ENCODE assay signal across 9 mouse cellular contexts in the genomic region with DNA sequence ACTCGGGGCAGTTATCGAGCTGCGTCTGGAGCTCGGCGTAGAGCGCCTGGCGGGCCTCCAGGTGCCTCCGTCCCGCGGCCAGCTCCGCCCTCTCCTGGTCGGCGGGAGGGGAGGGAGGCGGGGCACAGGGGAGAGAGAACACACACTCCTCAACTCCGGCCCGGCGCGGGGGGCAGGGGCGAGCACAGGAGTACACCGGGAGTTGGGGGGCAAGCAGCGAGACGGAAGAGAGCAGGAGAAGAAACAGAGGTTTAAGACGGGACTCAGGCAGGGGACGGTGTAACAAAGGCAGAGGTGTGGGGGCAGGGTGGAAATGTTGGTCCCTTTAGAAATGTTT. TPM values are rescaled to one million over a fixed set of nuclear protein-coding genes. Genes with fewer than 3 reads are reported as not detected.
A peak's percentile ranks its signal among the peaks of the same experiment; 100 is the strongest.
DNase-seq lines count a peak whose midpoint lies in the region; ATAC-seq and TF ChIP-seq lines count a peak whose summit lies in the region.
"Had no signal": no experiment of that assay in that cellular context is flagged by ENCODE, and none has a peak within 500 bp of the region (broad histone marks: within the 10 kb centered on the region; RNA-seq: fewer than 3 reads in every experiment).

No protein-coding gene starts in this region.

- 4% methylated on average over 24 of the region's 24 CpGs for WGBS in forebrain, embryonic 10.5 days
- 5% methylated on average over 24 of the region's 24 CpGs for WGBS in heart, postnatal 0 days

- peak; percentile 89 for ATAC-seq in heart, postnatal 0 days (ENCODE audit: insufficient read depth, low read depth)
- ATAC-seq in megakaryocyte, adult 5-6 weeks (ENCODE audit: poor library complexity, severe bottlenecking): peak; percentile 54

- peak overlapping the region; percentile 63 for H3K4me2 ChIP-seq in heart, postnatal 0 days (ENCODE audit: low read depth, low read length)

- TF ChIP-seq EP300 in heart, postnatal 0 days (IDR thresholded peaks at IDR 0.05; ENCODE audit: low read depth): no peak

- no peaks in the 10 kb centered on the region for H3K9me3 ChIP-seq in forebrain, embryonic 10.5 days
- no peaks in the 10 kb centered on the region for H3K9me3 ChIP-seq in heart, postnatal 0 days (replicated peaks; ENCODE audit: control insufficient read depth, low read length)

- DNase-seq in layer of hippocampus, adult 11-12 months (ENCODE audit: low spot score): peak; percentile 49
- DNase-seq in layer of hippocampus, postnatal 14 days (ENCODE audit: low spot score in 2 of 2): no peak
- DNase-seq in forebrain, embryonic 10.5 days (ENCODE audit: extremely low spot score, low spot score): peak; percentile 65
- peak; percentile 83 for DNase-seq in heart, postnatal 0 days (ENCODE audit: low spot score)
- DNase-seq in kidney, postnatal 14 days: peak; percentile 90
- peak; percentile 47 to 51 for DNase-seq in spleen, postnatal 36 days (ENCODE audit: low spot score in 2 of 2)
- no peak for DNase-seq in left cerebral cortex, adult 9 months (ENCODE audit: low spot score in 2 of 2)

- H3K36me3 ChIP-seq in forebrain, embryonic 10.5 days (replicated peaks): peaks cover 92% of the 10 kb centered on the region
- peaks cover 79% of the 10 kb centered on the region for H3K36me3 ChIP-seq in heart, postnatal 0 days (replicated peaks; ENCODE audit: control insufficient read depth, insufficient read depth, low read length)

- H3K4me3 ChIP-seq in forebrain, embryonic 10.5 days: peak overlapping the region; percentile 55
- peak overlapping the region; percentile 31 for H3K4me3 ChIP-seq in heart, postnatal 0 days (ENCODE audit: low read depth, low read length)

- H3K27me3 ChIP-seq in forebrain, embryonic 10.5 days (ENCODE audit: poor library complexity, severe bottlenecking): peaks cover 14% of the 10 kb centered on the region
- no peaks in the 10 kb centered on the region for H3K27me3 ChIP-seq in heart, postnatal 0 days (ENCODE audit: control insufficient read depth, insufficient read depth, low read length)
- H3K27me3 ChIP-seq: CH12.LX had no signal

- H3K4me1 ChIP-seq in forebrain, embryonic 10.5 days: peaks cover 24% of the 10 kb centered on the region
- H3K4me1 ChIP-seq in heart, postnatal 0 days (ENCODE audit: control insufficient read depth, insufficient read depth): peaks cover 5% of the 10 kb centered on the region; the same call in 1 of the 2 replicates

- peak; percentile 48 for TF ChIP-seq CTCF in heart, postnatal 0 days (IDR thresholded peaks at IDR 0.05; ENCODE audit: low read depth)

- peak overlapping the region; percentile 41 for H3K9ac ChIP-seq in heart, postnatal 0 days (replicated peaks; ENCODE audit: low read depth, low read length)

- H3K27ac ChIP-seq in forebrain, embryonic 10.5 days: peak overlapping the region; percentile 77
- H3K27ac ChIP-seq in heart, postnatal 0 days (ENCODE audit: low read depth): peak overlapping the region; percentile 36; the same call in 1 of the 2 replicates

RNA-seq across cellular contexts. Expression of gene Phldb1, which starts 26.6 kb away (rescaled TPM):
- total RNA-seq in layer of hippocampus, postnatal 14 days (2021): 10 to 100 TPM; 98.3 to 98.6 TPM
- polyA plus RNA-seq in forebrain, embryonic 10.5 days (2016; fragmentation: Nextera tagmentation; extraction: Ambion mirVana): 37.8 and 44.7 TPM in 2 replicates
- total RNA-seq in heart, postnatal 0 days (2014; rRNA removed; ENCODE audit: low replicate concordance): 96.0 and 138 TPM in 2 replicates
- 25.8 and 28.0 TPM in 2 replicates for polyA plus RNA-seq in heart, postnatal 0 days (2015; fragmentation: Nextera tagmentation; extraction: Ambion mirVana)
- 0.76 and 2.1 TPM in 2 replicates for total RNA-seq in megakaryocyte, adult 5-6 weeks (2015)
- total RNA-seq in megakaryocyte, adult 5-6 weeks (2017): 2.0 and 2.6 TPM in 2 replicates

RNA-seq across cellular contexts. Expression of gene Treh, which starts 35.4 kb away (rescaled TPM):
- total RNA-seq in layer of hippocampus, postnatal 14 days (2021): not detected
- not detected in 2 replicates for polyA plus RNA-seq in forebrain, embryonic 10.5 days (2016; fragmentation: Nextera tagmentation; extraction: Ambion mirVana)
- total RNA-seq in heart, postnatal 0 days (2014; rRNA removed; ENCODE audit: low replicate concordance): not detected in 2 replicates
- polyA plus RNA-seq in heart, postnatal 0 days (2015; fragmentation: Nextera tagmentation; extraction: Ambion mirVana): not detected in 2 replicates
- total RNA-seq in megakaryocyte, adult 5-6 weeks (2015): not detected in 2 replicates
- total RNA-seq in megakaryocyte, adult 5-6 weeks (2017): not detected in 2 replicates
- total RNA-seq: CH12.LX had no signal

RNA-seq across cellular contexts. Expression of gene Arcn1, which starts 59.2 kb away (rescaled TPM):
- total RNA-seq in layer of hippocampus, postnatal 14 days (2021): 100 to 1,000 TPM; 102 to 109 TPM
- polyA plus RNA-seq in forebrain, embryonic 10.5 days (2016; fragmentation: Nextera tagmentation; extraction: Ambion mirVana): 159 and 168 TPM in 2 replicates
- 71.6 and 80.1 TPM in 2 replicates for total RNA-seq in heart, postnatal 0 days (2014; rRNA removed; ENCODE audit: low replicate concordance)
- 69.5 and 78.3 TPM in 2 replicates for polyA plus RNA-seq in heart, postnatal 0 days (2015; fragmentation: Nextera tagmentation; extraction: Ambion mirVana)
- 126 and 151 TPM in 2 replicates for total RNA-seq in megakaryocyte, adult 5-6 weeks (2015)
- 165 and 172 TPM in 2 replicates for total RNA-seq in megakaryocyte, adult 5-6 weeks (2017)

RNA-seq across cellular contexts. Expression of gene Ift46, which starts 59.3 kb away (rescaled TPM):
- 10 to 100 TPM; 74.9 to 88.5 TPM for total RNA-seq in layer of hippocampus, postnatal 14 days (2021)
- polyA plus RNA-seq in forebrain, embryonic 10.5 days (2016; fragmentation: Nextera tagmentation; extraction: Ambion mirVana): 110 TPM in 2 replicates
- 10.0 and 41.0 TPM in 2 replicates for total RNA-seq in heart, postnatal 0 days (2014; rRNA removed; ENCODE audit: low replicate concordance)
- 49.5 and 60.6 TPM in 2 replicates for polyA plus RNA-seq in heart, postnatal 0 days (2015; fragmentation: Nextera tagmentation; extraction: Ambion mirVana)
- 38.5 and 53.7 TPM in 2 replicates for total RNA-seq in megakaryocyte, adult 5-6 weeks (2015)
- total RNA-seq in megakaryocyte, adult 5-6 weeks (2017): 27.6 and 40.8 TPM in 2 replicates

Comparison
In these comparisons a context has a peak if more than half of its experiments do, and no peak if none do; other contexts are left out.
1. DNase-seq: peak in layer of hippocampus, adult 11-12 months (single experiment), forebrain, embryonic 10.5 days (single experiment), heart, postnatal 0 days (single experiment), kidney, postnatal 14 days (single experiment) and spleen, postnatal 36 days (2 of 2); none in layer of hippocampus, postnatal 14 days (0 of 2) and left cerebral cortex, adult 9 months (0 of 2).
2. RNA of gene Phldb1, which starts 26.6 kb away (total RNA-seq): 96.0 to 138 TPM in heart, postnatal 0 days and 98.3 to 98.6 TPM in layer of hippocampus, postnatal 14 days; 0.76 to 2.6 TPM in megakaryocyte, adult 5-6 weeks; every median in the first group is over 10 times any median in the second.